Mouse (Mus musculus) heart, adult 18-20 months (tissue): ENCODE results near the gene Tgfbi. TPM values are rescaled to one million over a fixed set of nuclear protein-coding genes. Genes with fewer than 3 reads are reported as not detected.

Source experiments
- total RNA-seq, 2 experiments: library from RNA; stranded (reverse); gene quantifications; 2 replicates each; pipeline ENCODE4 v1.2.3; 2021

Tgfbi gene
- total RNA-seq, 2 experiments from 2014 or later, result 19.5 to 22.9 TPM

Other genes starting within 250 kb of the Tgfbi start
- gene Gm3045, start 182.9 kb upstream of the Tgfbi start, total RNA-seq, result not detected
- gene Slc25a48, start 171.2 kb upstream of the Tgfbi start, total RNA-seq, result under 1 TPM; 0.07 to 0.15 TPM
- not detected for gene Il9, start 127.3 kb upstream of the Tgfbi start, total RNA-seq
- gene Fbxl21, start 87.1 kb upstream of the Tgfbi start, total RNA-seq, result under 1 TPM; 0.74 to 0.87 TPM
- not detected for gene Lect2, start 61.0 kb upstream of the Tgfbi start, total RNA-seq
- 10 to 100 TPM; 26.6 to 26.9 TPM for gene Smad5, start 93.5 kb downstream of the Tgfbi start, total RNA-seq
- gene Gm45623, start 144.3 kb downstream of the Tgfbi start, total RNA-seq, result not detected